Mouse (Mus musculus): ENCODE results near the gene Ralgapa1. TPM values are rescaled to one million over a fixed set of nuclear protein-coding genes. Genes with fewer than 3 reads are reported as not detected.
"Not testable (repeated sequence)": the region's sequence is repeated elsewhere in the genome, so short reads cannot be mapped to it uniquely, and the experiment has no call there.

Ralgapa1 gene
- polyA plus RNA-seq, 1 experiment = 12.6 TPM

DNA sequence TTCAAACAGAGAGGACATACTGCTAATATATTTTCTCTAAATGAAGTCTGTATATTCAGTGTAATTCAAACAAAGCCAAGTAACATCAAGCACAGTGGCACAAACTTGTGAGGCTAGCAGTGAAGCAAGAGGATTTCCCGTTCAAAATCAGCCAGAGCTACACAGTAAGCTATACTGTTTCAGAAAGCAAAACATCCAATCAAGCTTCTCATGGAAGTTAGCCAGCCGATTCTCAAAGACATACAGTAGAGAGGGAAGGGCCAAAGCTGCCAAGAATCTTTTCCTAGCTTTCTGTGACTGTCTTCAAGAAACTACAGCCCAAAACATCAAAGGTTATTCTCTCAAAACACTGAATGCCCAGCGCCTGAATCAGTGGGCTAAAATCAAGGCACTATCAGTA is 15.9 kb downstream of the Ralgapa1 start:
- no peak for DNase-seq (ENCODE audit: low read depth, low spot score)
- 45% methylated on average over 3 of the region's 3 CpGs for WGBS

DNA sequence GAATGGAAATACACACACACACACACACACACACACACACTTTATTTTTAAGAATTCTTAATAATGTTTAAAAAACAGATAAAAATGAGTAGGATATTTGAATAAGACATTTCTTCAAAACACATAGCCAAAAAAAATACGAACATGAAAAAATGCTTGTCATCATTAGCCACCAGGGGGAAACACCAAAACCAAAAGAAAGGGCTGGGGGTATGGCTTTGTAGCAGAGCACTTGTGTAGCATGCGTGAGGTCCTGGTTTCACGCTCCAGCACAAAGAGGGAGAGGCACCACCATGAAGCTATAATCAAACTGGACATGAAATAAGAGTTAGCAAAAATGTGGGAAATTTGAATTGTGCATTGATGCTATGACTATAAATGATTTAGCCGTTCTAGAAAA is 19.8 kb downstream of the Ralgapa1 start:
- 93% methylated on average over 4 of the region's 4 CpGs for WGBS
- DNase-seq (ENCODE audit: low read depth, low spot score) = no peak

DNA sequence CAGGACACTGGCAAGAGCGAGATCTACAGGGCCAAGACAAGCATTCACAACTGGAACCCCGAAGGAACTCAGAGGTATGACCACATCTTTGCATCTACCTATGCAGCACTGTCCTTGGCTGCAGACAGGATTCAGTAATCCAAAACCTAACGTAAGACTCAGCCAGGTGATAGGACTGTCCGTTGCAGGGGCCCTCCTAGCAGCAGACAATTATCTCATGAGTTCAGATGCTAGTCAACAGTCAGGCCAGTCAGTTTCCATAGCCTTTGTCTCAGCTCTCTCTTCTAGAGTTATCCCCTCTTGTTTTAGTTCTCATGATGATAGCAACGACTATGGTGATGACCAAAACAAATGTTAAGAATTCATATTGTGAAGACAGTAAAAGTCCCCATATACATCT is 20.8 kb downstream of the Ralgapa1 start:
- 91% methylated on average over 5 of the region's 5 CpGs for WGBS
- no peak for DNase-seq (ENCODE audit: low read depth, low spot score)

DNA sequence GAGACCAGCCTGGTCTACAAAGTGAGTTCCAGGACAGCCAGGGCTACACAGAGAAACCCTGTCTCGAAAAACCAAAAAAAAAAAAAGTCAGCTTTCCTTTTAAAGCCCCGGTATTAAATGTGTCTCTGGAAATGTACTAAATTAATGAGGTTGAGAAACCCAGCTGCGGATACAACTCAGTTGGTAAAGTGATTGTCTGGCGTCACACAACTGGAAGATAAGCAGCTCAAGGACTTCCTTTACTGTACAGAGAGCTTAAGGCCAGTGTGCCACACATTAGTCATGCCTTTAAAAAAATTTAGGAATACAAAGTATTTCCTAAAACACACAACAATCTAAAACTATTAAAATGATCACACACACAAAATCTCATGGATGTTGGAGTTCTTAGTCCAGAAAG is 22.2 kb downstream of the Ralgapa1 start:
- no peak for DNase-seq (ENCODE audit: low read depth, low spot score)
- WGBS = 94% methylated on average over 4 of the region's 4 CpGs

DNA sequence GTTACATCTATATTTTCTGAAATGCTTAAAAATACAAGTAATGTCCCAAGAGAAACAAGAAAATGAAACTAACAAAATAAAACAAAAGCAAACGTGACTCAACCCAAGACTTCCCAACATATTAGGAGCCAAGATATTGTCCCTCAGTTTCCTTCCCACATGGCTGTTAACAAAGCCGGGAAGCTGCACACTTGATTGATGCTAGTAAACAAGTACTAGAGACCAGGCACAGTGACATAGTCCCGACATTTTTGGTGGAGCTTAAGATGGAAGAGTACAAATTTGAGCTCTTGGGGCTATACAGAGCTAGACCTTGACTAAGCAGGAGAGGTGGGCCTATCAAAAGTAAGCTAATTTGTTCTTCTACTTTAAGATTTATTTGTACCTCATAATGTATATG is 23.9 kb downstream of the Ralgapa1 start:
- no peak for DNase-seq (ENCODE audit: low read depth, low spot score)
- WGBS = 66% methylated on average over 3 of the region's 3 CpGs

DNA sequence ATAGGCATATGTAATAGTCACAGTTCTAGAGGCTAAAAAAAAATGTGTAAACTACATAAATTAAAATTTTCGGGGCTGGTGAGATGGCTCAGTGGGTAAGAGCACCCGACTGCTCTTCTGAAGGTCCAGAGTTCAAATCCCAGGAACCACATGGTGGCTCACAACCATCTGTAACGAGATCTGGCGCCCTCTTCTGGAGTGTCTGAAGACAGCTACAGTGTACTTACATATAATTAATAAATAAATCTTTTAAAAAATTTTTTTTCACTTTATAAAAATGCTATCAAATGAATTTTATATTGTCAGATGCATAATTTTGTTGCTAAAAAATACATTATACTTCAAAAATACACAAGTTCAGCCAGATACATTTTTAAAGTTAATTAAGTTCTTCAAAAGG is 26.5 kb downstream of the Ralgapa1 start:
- WGBS = 86% methylated on average over 4 of the region's 4 CpGs
- not testable (repeated sequence) for DNase-seq (ENCODE audit: low read depth, low spot score)

DNA sequence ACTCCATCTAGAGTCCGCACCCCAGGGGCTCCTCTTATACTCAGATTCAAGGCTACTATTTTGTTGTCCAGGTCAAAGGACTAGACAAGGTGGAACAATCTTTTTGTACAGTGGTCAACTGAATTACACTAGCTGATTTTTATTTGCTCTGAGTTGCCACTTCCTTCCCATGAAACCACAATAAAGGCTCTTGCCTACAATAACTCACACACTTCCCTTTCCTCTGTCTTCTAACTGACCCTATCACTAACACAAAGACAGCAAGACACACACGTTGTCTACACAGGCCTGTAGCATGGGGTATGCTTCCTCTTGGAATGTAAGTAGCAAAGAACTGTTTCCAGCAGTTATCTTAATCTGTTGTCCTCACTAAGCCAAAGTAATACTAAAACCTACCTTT is 35.7 kb downstream of the Ralgapa1 start:
- DNase-seq (ENCODE audit: low read depth, low spot score) = no peak
- WGBS = 78% methylated on average over 2 of the region's 2 CpGs

DNA sequence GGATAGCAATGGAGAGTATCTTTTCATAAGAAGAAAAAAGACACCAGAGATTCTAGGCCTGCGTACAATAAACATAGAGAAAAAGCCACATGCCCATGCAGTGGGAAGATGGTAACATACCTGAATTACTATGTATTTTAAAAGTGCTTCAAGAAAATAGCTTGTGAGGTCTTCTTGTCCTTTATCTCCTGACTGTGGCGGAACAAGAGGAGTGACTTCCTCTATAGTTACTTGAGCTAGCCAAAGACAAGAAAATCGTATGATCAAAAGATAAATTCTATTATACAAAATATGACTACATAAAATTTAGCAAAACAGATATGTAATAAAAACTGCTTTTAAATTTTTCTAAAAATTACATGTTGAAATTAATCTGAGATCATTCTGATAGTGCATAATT is 38.3 kb downstream of the Ralgapa1 start:
- WGBS = 95% methylated on average over 3 of the region's 3 CpGs
- DNase-seq (ENCODE audit: low read depth, low spot score) = no peak

DNA sequence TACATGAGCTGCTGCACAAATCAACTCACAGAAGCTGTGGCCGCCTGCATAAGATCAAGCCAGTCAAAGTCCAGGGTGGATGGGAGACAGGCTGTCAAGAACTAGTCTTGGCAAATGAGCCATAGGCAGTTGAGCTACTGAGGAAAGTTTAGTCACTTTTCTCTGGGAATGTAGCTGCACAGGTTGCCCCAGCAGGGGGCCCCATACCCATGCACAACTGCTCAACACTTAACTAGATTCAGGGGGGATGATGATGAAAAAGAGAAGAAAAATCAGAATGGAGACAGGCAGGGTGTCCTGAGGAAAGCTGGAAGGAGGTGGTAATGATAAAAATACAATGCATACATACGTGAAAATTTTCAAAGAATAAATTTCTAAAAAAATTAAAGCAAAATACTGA is 42.7 kb downstream of the Ralgapa1 start:
- no peak for DNase-seq (ENCODE audit: low read depth, low spot score)
- WGBS = 82% methylated on average over 2 of the region's 2 CpGs

DNA sequence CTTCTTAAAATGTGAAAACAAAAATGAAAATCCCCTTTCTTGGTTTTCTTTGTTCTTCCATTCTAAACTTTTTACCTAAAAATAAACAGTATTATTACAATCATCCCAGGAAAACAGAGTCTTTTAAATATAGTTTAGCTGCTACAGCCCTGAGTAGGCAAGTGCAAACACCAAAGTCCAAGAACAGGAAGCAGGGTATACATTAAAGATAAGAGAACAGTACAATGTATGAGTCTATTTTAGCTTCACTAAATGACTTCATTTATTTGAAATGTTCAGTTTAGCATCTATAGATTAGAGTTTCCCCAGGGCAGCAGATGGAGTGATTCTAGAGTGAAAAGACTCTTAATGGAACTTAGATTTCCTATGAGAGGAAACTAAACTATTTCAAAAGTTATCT is 43.6 kb downstream of the Ralgapa1 start:
- DNase-seq (ENCODE audit: low read depth, low spot score) = no peak

DNA sequence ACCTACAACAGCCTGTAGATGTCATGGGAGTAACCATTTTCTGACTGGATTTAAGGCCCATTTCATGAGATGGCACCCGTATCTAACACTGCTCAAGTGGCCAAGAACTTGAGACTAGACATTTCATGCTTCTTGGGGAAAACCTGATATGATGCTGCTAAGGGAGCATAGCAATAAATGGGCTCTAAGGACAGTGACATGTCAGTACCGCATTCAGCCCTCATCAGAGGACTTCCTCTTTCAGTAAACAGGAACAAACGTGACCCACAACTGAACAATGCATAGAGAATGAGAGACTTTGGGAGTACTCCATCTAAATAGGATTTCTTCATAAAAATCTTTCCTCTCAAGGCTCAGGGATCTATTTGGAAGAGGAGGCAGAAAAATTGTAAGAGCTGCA is 46.7 kb downstream of the Ralgapa1 start:
- no peak for DNase-seq (ENCODE audit: low read depth, low spot score)

DNA sequence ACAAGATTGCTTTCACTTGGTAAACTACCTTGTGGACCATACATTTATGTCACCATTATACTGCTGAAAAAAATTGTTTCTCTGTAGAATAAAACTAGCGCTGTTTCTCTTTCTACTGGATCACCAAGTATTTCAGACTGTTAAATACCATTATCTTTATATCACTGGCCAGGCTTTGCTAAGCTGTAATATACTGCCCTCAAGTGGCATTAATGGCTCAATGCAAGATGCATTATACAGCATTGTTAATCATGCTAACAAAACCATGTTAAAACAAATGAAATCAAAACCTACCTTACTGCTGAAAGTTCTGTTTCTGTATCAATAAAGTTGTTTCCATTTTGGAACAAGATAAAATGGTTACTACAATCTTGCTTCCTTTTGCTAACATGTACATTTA is 100.6 kb downstream of the Ralgapa1 start:
- 81% methylated on average over 1 of the region's 1 CpGs for WGBS
- no peak for DNase-seq (ENCODE audit: low read depth, low spot score)

More for the DNA sequence above, 46.7 kb downstream of the Ralgapa1 start:
- 85% methylated on average over 3 of the region's 3 CpGs for WGBS

DNA sequence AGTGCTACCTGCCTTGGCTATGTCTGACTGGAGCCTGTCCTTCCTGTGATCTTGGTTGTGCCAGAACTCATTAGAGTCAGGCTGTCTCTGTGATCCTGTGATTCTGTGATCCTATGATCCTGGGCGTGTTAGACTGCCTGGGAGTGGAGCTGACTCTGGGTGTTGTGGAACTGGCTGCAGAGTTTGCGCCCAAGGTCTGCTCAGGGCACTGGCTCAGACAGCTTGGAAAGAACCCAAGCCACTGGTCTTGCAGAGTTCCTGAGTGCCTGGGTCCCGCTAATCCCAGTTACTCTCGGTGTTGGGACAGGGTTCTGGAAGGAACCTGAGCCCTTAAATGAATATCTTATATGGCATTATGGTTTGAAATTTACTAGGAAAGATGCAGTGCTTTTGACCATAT is 115.1 kb downstream of the Ralgapa1 start:
- 92% methylated on average over 4 of the region's 4 CpGs for WGBS
- no peak for DNase-seq (ENCODE audit: low read depth, low spot score)

DNA sequence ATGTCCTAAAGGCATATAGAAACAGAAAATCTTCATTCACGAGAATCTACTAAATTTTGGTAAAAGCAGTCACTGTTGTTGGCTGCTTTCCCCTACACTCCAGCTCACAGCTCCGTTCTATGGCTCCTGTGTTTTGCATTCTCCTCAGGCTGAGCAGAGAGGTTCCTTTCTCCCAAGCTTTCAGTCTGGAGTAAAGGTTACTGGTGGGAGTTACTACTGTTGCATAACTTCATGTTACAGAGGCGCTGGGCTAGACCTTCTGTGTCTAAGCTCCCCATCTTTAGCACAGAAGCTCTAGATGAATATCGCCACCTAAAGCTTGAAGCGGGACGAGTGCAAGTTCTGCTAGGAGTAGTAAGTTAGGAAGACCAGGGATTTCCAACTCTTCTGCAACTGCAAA is 154.3 kb downstream of the Ralgapa1 start:
- 91% methylated on average over 6 of the region's 6 CpGs for whole genome bisulfite sequencing
- DNase-seq (ENCODE audit: low read depth, low spot score) = no peak

DNA sequence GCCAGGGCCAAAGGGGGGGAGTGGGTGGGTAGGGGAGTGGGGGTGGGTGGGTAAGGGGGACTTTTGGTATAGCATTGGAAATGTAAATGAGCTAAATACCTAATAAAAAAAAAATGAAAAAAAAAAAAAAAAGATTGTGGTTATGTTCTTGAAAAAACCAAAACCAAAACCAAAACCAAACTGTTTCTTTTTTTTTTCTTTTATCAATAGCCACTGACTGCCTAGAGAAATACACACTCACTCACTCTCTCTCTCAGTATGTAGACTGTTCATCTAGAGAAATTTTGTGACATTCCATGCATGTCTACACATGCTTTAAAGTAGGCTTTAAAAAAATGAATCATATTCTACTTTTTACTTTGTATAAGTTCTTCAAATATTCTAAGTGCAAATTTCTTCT is 157.8 kb downstream of the Ralgapa1 start:
- not testable (repeated sequence) for DNase-seq (ENCODE audit: low read depth, low spot score)

DNA sequence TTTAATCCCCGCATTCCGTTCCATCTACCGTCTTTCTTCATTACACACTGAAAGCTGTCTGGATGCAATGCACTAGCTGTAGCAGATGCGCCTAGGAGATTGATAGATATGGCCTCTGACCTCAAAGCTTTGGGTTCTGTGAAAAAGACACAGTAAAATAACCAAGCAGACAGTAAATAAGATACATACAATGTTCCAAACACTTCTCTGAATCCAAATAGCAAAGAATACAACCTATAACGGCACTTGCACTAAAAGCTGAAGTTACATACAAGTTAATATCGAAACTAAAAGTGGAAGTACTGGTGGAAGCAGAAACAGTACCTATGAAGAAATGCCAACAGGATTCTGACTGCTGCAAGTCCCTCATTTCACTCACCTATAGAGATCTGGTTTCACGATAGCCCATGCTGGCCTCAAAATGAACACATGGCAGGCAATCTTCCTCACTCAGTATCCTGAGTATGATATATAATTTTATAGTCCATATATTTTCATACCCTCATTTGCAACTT is 172.9 kb downstream of the Ralgapa1 start:
- 92% methylated on average over 7 of the region's 7 CpGs for WGBS
- no peak for DNase-seq (ENCODE audit: low read depth, low spot score)

DNA sequence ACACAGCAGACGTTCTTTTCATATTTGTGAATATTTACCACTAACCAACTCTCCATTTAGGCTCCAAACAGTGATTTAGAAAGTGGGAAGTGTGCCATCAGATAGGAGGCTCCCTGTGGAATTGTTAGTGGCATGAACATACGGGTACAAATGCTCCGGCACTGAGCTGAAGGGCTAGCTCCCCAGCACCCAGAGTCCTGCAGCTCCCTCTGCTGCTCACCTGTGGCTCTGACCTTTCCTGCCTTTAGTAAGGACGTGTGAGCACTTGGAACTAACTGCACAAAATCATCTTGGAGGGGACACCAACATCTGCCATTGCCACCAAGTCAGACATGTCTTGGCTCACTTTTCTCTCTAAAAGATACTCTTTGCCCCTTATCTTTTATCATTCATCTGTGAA is 194.3 kb downstream of the Ralgapa1 start:
- DNase-seq (ENCODE audit: low read depth, low spot score) = no peak
- 60% methylated on average over 4 of the region's 4 CpGs for WGBS

DNA sequence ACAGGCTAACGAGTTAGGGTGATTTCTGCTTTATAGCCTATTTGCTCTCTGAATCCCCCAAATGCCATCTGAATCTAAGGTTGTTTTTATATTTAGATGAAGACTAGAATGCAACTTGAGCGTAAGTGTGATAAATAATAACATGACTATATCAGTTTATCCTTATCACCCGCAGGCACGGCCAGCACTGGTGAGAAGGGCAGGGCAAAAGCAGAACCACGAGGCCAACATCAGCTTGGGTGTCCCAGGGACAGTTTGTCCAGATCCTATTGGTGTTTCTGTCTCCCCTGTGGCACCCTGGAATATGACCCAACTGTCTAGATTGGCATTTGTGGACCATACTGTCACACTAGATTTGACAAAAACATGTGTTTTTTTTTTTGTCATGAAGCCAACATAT is 197.7 kb downstream of the Ralgapa1 start:
- DNase-seq (ENCODE audit: low read depth, low spot score) = no peak
- 92% methylated on average over 5 of the region's 5 CpGs for WGBS

DNA sequence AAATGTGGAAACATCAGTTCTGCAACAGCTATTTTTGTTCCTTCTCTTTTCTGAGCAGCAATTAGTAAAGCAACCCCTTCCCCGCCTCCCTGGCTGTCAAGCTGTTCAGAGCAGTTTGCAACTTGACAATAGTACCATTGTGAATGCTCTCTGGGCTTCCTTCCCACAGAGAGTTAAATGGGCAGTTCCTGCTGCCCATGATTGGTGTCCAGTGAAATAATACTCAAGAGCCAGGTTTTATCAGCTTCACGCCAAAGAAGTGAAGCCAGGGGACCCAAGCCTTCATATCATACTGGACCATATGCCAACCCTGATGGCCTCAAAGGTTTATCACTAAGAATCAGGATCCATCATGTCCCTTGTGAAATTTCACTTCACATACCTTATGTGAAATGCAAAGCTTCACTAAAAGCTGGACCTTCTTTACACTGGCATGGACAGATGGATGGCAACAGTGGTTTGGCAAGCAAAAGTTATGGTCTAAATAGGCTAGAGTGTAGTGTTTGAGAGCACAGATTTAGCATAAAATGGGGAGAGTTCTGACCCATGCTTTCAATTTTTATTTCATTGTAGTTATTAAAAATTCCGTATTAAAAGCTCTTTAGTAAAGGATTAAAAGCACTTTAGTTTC is 198.2 kb downstream of the Ralgapa1 start:
- WGBS = 75% methylated on average over 3 of the region's 3 CpGs
- DNase-seq (ENCODE audit: low read depth, low spot score) = no peak

DNA sequence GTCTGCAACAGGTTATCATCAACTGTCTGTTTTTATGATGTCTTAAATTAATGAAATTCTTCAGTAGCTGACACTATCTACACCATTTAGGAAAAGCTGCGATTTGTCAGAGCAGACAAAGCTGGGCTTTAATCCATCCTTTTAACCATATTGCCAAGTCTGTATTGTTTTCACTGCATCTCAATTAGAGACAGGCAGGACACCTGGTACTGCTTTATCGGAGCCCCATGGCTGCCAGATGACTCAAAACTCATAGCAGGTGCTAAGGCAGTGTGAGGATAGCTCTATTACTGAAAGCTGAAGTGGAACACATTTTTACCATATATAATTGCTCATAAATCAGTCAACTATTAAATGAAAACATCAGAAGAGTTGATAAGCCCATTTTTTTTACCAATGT is 200.6 kb downstream of the Ralgapa1 start:
- no peak for DNase-seq (ENCODE audit: low read depth, low spot score)
- 91% methylated on average over 2 of the region's 2 CpGs for WGBS

DNA sequence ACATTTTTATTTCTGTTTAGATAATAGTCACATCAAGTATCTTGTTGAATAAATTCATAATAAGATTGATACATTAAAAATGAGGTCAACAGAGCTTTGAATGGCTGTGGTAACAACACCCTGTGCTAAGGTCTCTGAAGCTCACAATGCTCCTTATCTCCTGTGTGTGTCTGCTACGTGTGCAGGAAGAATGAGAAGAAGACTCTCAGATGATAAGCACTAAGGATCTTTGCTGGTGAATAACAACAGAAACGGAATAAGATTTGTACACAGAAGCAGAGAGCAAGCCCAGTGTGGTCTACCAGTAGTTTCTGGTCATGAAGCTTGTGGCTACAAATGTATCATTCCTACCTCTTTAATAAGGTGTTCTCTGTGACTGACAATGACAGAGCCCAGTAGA is 210.2 kb downstream of the Ralgapa1 start:
- WGBS = 81% methylated on average over 2 of the region's 2 CpGs
- no peak for DNase-seq (ENCODE audit: low read depth, low spot score)

DNA sequence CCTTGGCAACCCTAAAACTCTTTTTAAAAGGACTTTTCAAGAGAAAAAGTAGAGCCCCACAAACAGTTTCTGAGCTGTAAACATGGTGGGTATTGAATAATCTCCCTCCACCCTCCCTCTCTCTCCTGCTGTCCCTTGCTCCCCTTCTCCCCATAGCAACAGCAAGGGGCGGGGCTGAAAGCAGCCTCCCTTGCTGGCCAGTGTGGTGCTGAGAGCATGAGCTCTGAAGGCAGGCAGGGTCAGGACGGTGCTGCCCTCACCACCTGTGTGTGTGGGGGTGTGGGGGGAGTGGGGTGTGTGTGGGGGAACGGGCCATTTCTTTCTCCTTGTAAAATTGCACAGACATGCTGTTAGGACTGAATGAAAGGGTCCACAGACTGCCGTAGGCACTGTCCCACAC is 213.1 kb downstream of the Ralgapa1 start:
- DNase-seq (ENCODE audit: low read depth, low spot score) = no peak

More for the DNA sequence above, 213.1 kb downstream of the Ralgapa1 start:
- 60% methylated on average over 4 of the region's 4 CpGs for WGBS

Measured in large intestine, adult 2 months (tissue).